Mouse (Mus musculus) E14TG2a.4 (cell line): ENCODE data around the gene Vmn2r27.

Source experiments
- H3K27me3 ChIP-seq: 2 replicates; pipeline ENCODE4 v1.6.1; 2014; ENCODE audit warnings: low read length, control low read depth; ENCODE audit not compliant: insufficient read depth
- H3K36me3 ChIP-seq: 2 replicates; pipeline ENCODE4 v1.6.1; 2014; ENCODE audit warnings: low read length, control low read depth; ENCODE audit not compliant: insufficient read depth
- H3K4me1 ChIP-seq: replicated peaks from 2 replicates; pipeline ENCODE4 v1.6.1; 2014; ENCODE audit warnings: low read depth, low read length, control low read depth
- H3K4me3 ChIP-seq: replicated peaks from 2 replicates; pipeline ENCODE4 v1.5.1; 2014; ENCODE audit warnings: mild to moderate bottlenecking, low read length
- H3K9me3 ChIP-seq: 2 replicates; pipeline ENCODE4 v1.6.1; 2014; ENCODE audit warnings: low read length, control low read depth
- CTCF ChIP-seq: conservative IDR thresholded peaks from 2 replicates; pipeline ENCODE4 v1.5.1; 2014; ENCODE audit warnings: low read length
- NANOG ChIP-seq: IDR thresholded peaks from 2 replicates; pipeline ENCODE4 v1.6.1; 2014; ENCODE audit warnings: borderline replicate concordance, low read length, mixed read lengths
- POU5F1 ChIP-seq: IDR thresholded peaks from 2 replicates; pipeline ENCODE4 v1.6.1; 2014; ENCODE audit warnings: low read length, borderline replicate concordance

Gene Vmn2r27

GRCm38 (mm10) chr6:124168499-124169257 is 63.0 kb downstream of the Vmn2r27 start:
- no peaks in the 10 kb centered on the region for H3K36me3 ChIP-seq
- TF ChIP-seq POU5F1 (no peak), NANOG (no peak), CTCF (no peak)
- no peak overlapping the region for H3K4me3 ChIP-seq
- H3K27me3 ChIP-seq = no peaks in the 10 kb centered on the region
- H3K4me1 ChIP-seq = no peaks in the 10 kb centered on the region
- H3K9me3 ChIP-seq = no peaks in the 10 kb centered on the region

- Histone ChIP-seq H3K36me3 (no peaks in the 10 kb centered on the region), H3K27me3 (no peaks in the 10 kb centered on the region), H3K4me3 (no peak overlapping the region), H3K4me1 (no peaks in the 10 kb centered on the region), H3K9me3 (no peaks in the 10 kb centered on the region)
- TF ChIP-seq NANOG (no peak), CTCF (no peak), POU5F1 (no peak)
Observed at GRCm38 (mm10) chr6:124166596-124166995, 65.1 kb downstream of the Vmn2r27 start.

- Histone ChIP-seq H3K36me3 (no peaks in the 10 kb centered on the region), H3K9me3 (no peaks in the 10 kb centered on the region), H3K4me1 (no peaks in the 10 kb centered on the region), H3K27me3 (no peaks in the 10 kb centered on the region), H3K4me3 (no peak overlapping the region)
- no peak for TF ChIP-seq POU5F1
- TF ChIP-seq NANOG = no peak
- TF ChIP-seq CTCF = no peak
Observed at GRCm38 (mm10) chr6:124149808-124150207, 81.8 kb downstream of the Vmn2r27 start.
